Mouse (Mus musculus) lung, embryonic 15.5 days (tissue): ENCODE data around the gene Dicer1. TPM values are rescaled to one million over a fixed set of nuclear protein-coding genes. Genes with fewer than 3 reads are reported as not detected.

ENCODE experiments used
- ATAC-seq: fragments of 200-750 bp; cut with Nextera tagmentation; 2 replicates; pipeline ENCODE4 v1.8.0; 2017; ENCODE audit warnings: moderate number of reproducible peaks, borderline replicate concordance; ENCODE audit not compliant: low FRiP score, low TSS enrichment; ENCODE audit errors: extremely low read depth
- H3K27ac ChIP-seq: fragments of 300-500 bp; sonication (generic); 2 replicates; pipeline ENCODE4 v1.5.1; 2015; ENCODE audit warnings: moderate library complexity, mild to moderate bottlenecking, inconsistent platforms
- H3K27me3 ChIP-seq: fragments of 300-500 bp; sonication (generic); 2 replicates; pipeline ENCODE4 v1.6.1; 2015; ENCODE audit warnings: inconsistent platforms
- H3K36me3 ChIP-seq: fragments of 300-500 bp; sonication (generic); 2 replicates; pipeline ENCODE4 v1.6.1; 2015; ENCODE audit warnings: inconsistent platforms
- H3K4me1 ChIP-seq: fragments of 300-500 bp; sonication (generic); 2 replicates; pipeline ENCODE4 v1.6.1; 2015; ENCODE audit warnings: inconsistent platforms
- H3K4me2 ChIP-seq: fragments of 300-500 bp; sonication (generic); 2 replicates; pipeline ENCODE4 v1.6.1; 2015; ENCODE audit warnings: inconsistent platforms, mild to moderate bottlenecking, moderate library complexity
- H3K4me3 ChIP-seq: fragments of 300-500 bp; sonication (generic); 2 replicates; pipeline ENCODE4 v1.5.1; 2015; ENCODE audit warnings: mild to moderate bottlenecking, inconsistent platforms
- H3K9ac ChIP-seq: fragments of 300-500 bp; sonication (generic); 2 replicates; pipeline ENCODE4 v1.6.1; 2015; ENCODE audit warnings: inconsistent platforms
- H3K9me3 ChIP-seq: fragments of 300-500 bp; sonication (generic); 2 replicates; pipeline ENCODE4 v1.6.1; 2016; ENCODE audit warnings: inconsistent platforms
- WGBS: fragments of 180-500 bp; shearing (Covaris S2); methylation state at CpG from one replicate; pipeline ENCODE4 v1.1.7; 2015; 5-methylcytosine and 5-hydroxymethylcytosine counted together
- polyA plus RNA-seq: library from polyadenylated mRNA; unstranded; fragments of >200 nt; fragmentation: Nextera tagmentation; extraction: Ambion mirVana; gene quantifications from 2 replicates; pipeline ENCODE4 v1.2.1, GENCODE M21; 2015

The Dicer1 gene
- polyA plus RNA-seq, 1 experiment from 2014 or later: 29.2 TPM

DNA sequence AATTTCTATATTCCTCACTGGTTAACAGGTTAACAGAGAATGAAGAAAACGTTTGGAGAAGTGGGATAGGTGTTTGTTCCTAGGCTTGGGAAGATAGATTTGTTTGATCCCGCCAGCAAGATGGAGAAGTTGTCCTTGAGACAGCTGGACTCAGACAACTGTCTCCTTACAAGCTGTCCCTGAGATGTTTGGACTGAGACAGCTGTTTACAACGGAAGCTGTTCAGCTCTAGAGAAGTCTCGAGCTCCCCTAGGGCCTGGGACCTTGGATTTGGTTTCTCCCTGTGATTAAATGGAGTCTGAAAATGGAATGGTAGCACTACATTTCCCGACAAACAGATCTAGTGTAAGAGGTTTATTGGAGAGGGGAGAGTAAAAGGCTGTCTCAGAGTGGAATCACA lies 78.8 kb downstream of the Dicer1 start:
- Histone ChIP-seq H3K36me3 (no peaks in the 10 kb centered on the region), H3K4me3 (no peak overlapping the region), H3K27me3 (no peaks in the 10 kb centered on the region), H3K4me1 (peaks cover 10% of the 10 kb centered on the region), H3K9ac (no peak overlapping the region), H3K4me2 (no peak overlapping the region), H3K27ac (no peak overlapping the region), H3K9me3 (no peaks in the 10 kb centered on the region)
- 21% methylated on average over 5 of the region's 5 CpGs for WGBS
- peak; percentile 45; the same call in 1 of the 2 replicates for ATAC-seq

DNA sequence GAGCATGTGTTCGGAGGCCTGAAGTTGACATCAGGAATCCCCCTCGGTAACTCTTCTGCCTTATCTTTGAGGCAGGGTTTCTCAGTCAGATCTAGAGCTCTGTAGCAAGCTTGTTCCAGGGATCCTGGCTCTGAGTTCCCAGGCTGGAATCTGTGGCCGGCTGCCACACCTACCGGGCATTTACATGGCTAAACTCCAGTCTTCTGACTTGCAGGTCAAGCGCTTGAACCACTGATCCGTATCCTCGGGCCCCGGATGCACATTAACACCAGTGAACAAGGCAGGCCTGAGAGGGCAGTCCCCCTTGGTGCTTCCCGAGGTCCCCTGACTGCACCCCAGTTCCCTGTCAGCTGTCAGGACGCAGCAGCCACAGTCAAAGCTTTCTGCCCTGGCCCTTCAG lies 79.3 kb downstream of the Dicer1 start:
- Histone ChIP-seq H3K9me3 (no peaks in the 10 kb centered on the region), H3K4me2 (no peak overlapping the region), H3K27me3 (no peaks in the 10 kb centered on the region), H3K9ac (no peak overlapping the region), H3K4me3 (no peak overlapping the region), H3K27ac (no peak overlapping the region), H3K4me1 (peaks cover 10% of the 10 kb centered on the region), H3K36me3 (no peaks in the 10 kb centered on the region)
- ATAC-seq: no peak
- WGBS: 50% methylated on average over 10 of the region's 10 CpGs

DNA sequence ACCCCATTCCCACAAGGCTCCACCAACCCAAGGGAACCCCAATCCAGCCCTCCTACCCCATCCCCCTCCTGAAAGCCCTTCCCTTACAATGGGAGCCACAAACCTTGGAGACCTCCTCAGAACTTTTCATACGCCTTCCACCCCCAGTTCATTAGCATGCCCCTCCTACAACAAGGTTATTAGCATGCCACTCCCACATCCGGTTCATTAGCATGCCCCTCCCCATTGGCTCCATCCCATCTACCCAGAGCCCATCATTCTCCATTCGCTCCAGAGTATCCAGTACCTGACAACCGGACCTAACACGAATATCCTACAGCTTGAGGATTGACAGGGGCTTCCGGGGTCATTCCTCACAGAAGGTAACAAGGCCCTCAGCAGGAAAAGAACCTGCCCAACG lies 83.9 kb downstream of the Dicer1 start:
- H3K4me2 ChIP-seq: no peak overlapping the region
- no peaks in the 10 kb centered on the region for H3K36me3 ChIP-seq
- whole genome bisulfite sequencing: 76% methylated on average over 7 of the region's 7 CpGs
- H3K4me3 ChIP-seq: no peak overlapping the region
- no peaks in the 10 kb centered on the region for H3K9me3 ChIP-seq
- H3K9ac ChIP-seq: no peak overlapping the region
- H3K4me1 ChIP-seq: peaks cover 3% of the 10 kb centered on the region; the same call in 1 of the 2 replicates
- no peak for ATAC-seq
- no peak overlapping the region for H3K27ac ChIP-seq
- no peaks in the 10 kb centered on the region for H3K27me3 ChIP-seq

DNA sequence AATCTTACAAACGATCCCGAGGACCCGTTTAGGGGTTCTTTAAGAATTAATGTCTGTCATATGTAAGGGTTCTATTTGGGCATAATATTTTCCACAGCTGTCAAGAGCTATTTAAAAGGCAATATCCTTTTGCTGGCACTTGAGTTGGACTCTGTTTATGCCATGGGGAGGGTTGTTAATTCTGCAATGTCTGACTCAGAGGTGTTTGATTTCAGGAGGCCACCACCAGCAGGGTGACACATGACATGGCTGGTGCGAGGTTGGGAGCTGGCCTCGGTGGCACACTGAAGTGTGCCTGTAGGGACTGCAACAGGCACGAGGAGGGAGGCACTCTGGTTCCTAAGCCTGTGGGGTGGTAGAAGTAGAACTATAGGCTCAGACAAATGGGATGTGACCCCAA lies 85.8 kb downstream of the Dicer1 start:
- ATAC-seq: no peak
- H3K4me1 ChIP-seq: no peaks in the 10 kb centered on the region
- 45% methylated on average over 6 of the region's 6 CpGs for WGBS
- no peaks in the 10 kb centered on the region for H3K27me3 ChIP-seq
- H3K9ac ChIP-seq: no peak overlapping the region
- no peak overlapping the region for H3K27ac ChIP-seq
- H3K36me3 ChIP-seq: no peaks in the 10 kb centered on the region
- H3K9me3 ChIP-seq: no peaks in the 10 kb centered on the region
- H3K4me2 ChIP-seq: no peak overlapping the region
- H3K4me3 ChIP-seq: no peak overlapping the region

DNA sequence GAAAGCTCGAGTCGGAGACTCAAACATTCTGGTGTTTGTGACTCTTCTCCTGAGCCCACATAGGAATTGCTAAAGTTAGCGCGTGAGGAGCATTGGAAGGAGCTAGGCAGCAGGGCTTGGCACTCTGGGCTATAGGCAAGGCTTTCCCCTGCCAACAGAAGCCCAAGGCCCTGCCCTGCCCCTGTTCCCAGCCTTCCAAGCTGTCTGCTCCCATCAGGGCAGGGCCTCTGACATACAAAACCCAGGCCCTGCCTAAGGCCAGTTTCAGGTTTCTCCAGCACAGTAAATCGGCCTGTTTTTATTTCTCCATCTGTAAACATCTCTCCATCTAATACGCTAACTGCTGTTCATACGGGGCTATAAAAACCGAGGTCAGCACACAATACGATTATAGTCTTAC lies 86.2 kb downstream of the Dicer1 start:
- ATAC-seq: no peak
- H3K9me3 ChIP-seq: no peaks in the 10 kb centered on the region
- 77% methylated on average over 9 of the region's 9 CpGs for WGBS

DNA sequence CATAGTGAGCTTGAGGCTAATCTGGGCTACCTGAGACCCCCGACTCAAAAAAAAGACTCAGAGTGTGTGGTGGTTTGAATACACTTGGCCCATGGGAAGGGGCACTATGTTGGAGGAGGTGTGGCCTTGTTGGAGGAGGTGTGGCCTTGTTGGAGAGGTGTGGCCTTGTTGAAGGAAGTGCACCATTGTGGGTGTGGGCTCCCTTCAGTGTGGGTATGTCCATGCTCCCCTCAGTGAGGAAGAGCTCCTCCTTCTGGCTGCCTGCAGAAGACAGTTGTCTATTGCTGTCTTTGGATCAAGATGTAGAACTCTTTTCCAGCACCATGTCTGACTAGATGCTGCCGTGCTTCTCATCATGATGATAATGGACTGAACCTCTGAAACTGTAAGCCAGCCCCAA lies 95.6 kb downstream of the Dicer1 start:
- no peaks in the 10 kb centered on the region for H3K36me3 ChIP-seq
- no peaks in the 10 kb centered on the region; the same call in 1 of the 2 replicates for H3K27me3 ChIP-seq
- no peak overlapping the region for H3K4me2 ChIP-seq
- 91% methylated on average over 2 of the region's 2 CpGs for WGBS
- no peak overlapping the region for H3K9ac ChIP-seq
- no peaks in the 10 kb centered on the region for H3K9me3 ChIP-seq
- ATAC-seq: no peak
- no peak overlapping the region for H3K4me3 ChIP-seq
- H3K4me1 ChIP-seq: no peaks in the 10 kb centered on the region
- H3K27ac ChIP-seq: no peak overlapping the region

More for the DNA sequence above, 86.2 kb downstream of the Dicer1 start:
- Histone ChIP-seq H3K9ac (no peak overlapping the region), H3K4me3 (no peak overlapping the region), H3K36me3 (no peaks in the 10 kb centered on the region), H3K4me2 (no peak overlapping the region), H3K27me3 (no peaks in the 10 kb centered on the region), H3K27ac (no peak overlapping the region), H3K4me1 (no peaks in the 10 kb centered on the region)

DNA sequence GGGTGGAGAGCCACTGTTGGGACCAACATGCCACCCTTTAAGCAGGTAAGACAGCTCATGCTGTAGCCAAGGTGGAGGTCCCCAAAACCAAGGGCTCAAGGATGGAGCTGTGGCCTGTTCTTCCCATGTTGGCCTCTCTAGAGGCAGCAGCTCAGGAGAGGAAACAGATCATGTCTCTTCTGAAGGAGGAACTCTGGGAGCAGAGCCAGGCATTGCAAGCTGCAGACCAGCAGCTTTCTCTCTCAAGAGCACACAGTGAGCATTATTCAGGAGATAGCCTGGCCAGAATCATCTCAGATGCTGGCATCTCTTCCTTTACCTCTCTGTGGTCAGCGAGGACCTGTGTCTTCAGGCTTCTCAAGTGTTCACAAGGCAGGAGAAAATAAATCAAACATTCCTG lies 96.7 kb downstream of the Dicer1 start:
- Histone ChIP-seq H3K9ac (no peak overlapping the region), H3K4me3 (no peak overlapping the region), H3K9me3 (no peaks in the 10 kb centered on the region), H3K27ac (no peak overlapping the region), H3K36me3 (no peaks in the 10 kb centered on the region), H3K27me3 (no peaks in the 10 kb centered on the region; the same call in 1 of the 2 replicates), H3K4me2 (no peak overlapping the region), H3K4me1 (no peaks in the 10 kb centered on the region)
- 79% methylated on average over 1 of the region's 1 CpGs for WGBS
- no peak for ATAC-seq

DNA sequence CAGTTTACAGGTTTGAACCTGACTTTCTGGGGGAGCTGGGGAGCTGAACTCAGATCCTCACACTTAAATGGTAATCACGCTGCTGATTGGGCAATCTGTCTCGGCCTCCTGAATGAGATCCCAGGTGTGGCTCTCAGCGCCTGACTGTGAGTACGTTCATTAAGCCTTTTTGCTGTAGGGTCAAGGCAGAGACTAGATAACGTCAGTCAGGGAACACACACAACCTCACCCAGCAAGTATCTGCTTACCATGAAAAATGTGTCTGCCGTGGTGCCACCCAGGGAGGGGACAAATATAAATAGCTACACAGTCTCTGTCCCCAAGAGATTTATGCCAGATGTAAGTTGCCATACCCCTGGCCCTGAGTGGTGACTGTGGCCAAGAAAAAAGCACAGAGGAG lies 99.7 kb downstream of the Dicer1 start:
- no peaks in the 10 kb centered on the region; the same call in 1 of the 2 replicates for H3K27me3 ChIP-seq
- no peaks in the 10 kb centered on the region for H3K4me1 ChIP-seq
- no peak overlapping the region for H3K4me3 ChIP-seq
- no peaks in the 10 kb centered on the region for H3K9me3 ChIP-seq
- no peak overlapping the region for H3K4me2 ChIP-seq
- 43% methylated on average over 6 of the region's 6 CpGs for WGBS
- no peak overlapping the region for H3K9ac ChIP-seq
- H3K27ac ChIP-seq: no peak overlapping the region
- H3K36me3 ChIP-seq: no peaks in the 10 kb centered on the region
- no peak for ATAC-seq

DNA sequence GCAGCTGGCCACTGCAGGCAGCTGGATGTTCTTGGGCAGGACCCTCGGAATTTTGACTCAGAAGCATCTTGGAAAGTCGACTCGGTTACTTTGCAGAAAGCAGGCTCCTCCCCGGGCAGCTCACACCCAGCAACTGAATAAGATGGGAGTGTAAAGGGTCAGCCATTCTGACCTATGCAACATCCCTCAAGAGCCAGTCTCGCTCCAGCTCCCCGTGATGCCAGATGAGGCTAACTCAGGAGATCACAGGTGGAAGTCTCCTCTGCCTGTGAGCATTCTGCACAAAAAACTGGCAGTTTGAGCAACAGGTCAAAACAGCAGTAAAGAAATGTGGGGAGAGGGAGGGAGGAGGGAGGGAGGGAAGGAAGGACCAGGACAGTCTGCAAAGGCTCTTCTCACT lies 100.5 kb downstream of the Dicer1 start:
- no peak overlapping the region for H3K27ac ChIP-seq
- no peak overlapping the region for H3K4me3 ChIP-seq
- H3K9me3 ChIP-seq: no peaks in the 10 kb centered on the region
- no peaks in the 10 kb centered on the region for H3K4me1 ChIP-seq
- no peak overlapping the region for H3K9ac ChIP-seq
- H3K27me3 ChIP-seq: no peaks in the 10 kb centered on the region; the same call in 1 of the 2 replicates
- ATAC-seq: no peak
- H3K36me3 ChIP-seq: no peaks in the 10 kb centered on the region
- WGBS: 43% methylated on average over 6 of the region's 6 CpGs
- H3K4me2 ChIP-seq: no peak overlapping the region

DNA sequence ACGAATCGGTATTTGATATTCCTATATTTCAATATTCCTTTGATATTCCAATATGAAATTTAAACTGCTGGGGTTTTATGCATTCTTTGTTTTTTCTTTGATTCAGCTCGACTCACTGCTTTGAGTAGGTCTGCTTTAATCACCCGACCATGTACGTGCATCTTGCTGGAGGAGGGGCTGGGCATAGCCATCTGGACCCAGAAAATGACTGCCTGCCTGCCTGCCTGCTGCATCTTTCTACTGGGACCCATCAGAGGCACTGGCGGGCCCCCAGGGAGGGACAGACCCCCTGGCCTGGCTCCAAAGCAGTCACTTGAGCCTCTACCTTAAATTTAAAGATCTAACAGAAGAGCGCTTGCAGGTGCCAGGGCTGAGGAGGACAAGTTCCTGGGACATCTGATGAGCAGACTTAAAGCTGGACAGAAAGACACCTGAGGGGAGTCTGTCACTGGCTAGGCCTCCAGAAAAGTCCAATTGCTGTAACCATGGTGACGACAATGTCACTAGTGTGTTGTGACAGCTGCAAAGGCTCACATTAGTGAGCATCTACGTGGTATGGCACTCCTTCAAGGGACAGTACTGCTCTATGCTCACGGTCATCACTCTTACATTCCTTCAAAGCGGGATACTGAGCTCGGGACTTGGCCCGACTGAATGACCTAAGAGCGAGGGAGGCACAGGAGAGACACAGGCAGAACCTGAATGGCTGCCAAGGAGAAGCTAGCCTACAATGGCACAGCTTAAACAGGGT lies 101.1 kb downstream of the Dicer1 start:
- Histone ChIP-seq H3K4me2 (no peak overlapping the region), H3K4me3 (no peak overlapping the region), H3K9me3 (no peaks in the 10 kb centered on the region), H3K9ac (no peak overlapping the region), H3K27me3 (no peaks in the 10 kb centered on the region; the same call in 1 of the 2 replicates), H3K4me1 (no peaks in the 10 kb centered on the region), H3K27ac (no peak overlapping the region), H3K36me3 (no peaks in the 10 kb centered on the region)
- ATAC-seq: no peak
- WGBS: 51% methylated on average over 14 of the region's 14 CpGs

DNA sequence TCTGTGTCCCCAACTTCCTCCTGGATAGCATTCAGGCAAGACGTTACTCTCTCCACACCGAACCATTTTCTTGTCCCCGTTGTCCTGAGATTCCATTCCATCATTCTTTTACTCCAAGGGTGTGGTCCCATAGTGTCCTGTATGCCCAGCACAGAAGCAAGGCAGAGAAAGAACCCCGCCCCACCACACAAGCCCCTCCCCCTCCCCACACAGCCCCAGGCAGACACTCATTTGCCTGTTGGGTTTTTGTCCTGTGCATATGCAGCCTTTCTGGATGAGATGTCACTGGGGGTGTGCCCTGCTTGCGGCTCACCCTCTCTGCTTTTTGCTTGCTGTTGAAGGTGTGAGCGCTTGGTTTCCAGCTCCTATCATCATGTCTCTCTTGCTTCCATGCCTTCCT lies 103.4 kb downstream of the Dicer1 start:
- no peaks in the 10 kb centered on the region for H3K4me1 ChIP-seq
- no peaks in the 10 kb centered on the region; the same call in 1 of the 2 replicates for H3K27me3 ChIP-seq
- no peaks in the 10 kb centered on the region for H3K9me3 ChIP-seq
- H3K4me2 ChIP-seq: no peak overlapping the region
- 82% methylated on average over 6 of the region's 6 CpGs for WGBS
- ATAC-seq: no peak
- H3K9ac ChIP-seq: no peak overlapping the region
- H3K27ac ChIP-seq: no peak overlapping the region
- H3K4me3 ChIP-seq: no peak overlapping the region
- no peaks in the 10 kb centered on the region for H3K36me3 ChIP-seq

DNA sequence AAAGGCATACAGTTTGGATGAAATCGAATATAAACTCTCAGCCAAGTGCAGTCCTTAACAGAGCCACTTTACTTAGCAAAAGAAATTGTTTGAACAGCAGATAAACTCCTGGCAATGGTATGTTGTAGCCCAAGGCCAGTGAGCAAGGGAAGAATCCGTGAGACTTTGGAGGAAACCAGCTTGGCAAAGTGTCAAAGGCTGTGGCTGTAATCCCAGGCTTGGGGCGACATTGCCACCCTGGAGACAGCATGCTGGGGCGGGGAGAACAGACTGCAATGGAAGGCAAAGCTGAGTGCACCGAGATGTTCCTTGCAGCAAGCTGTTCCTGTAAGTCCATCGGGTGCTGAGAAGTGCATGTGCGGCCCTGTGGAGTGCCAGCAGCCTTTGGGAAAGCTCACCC lies 109.4 kb downstream of the Dicer1 start:
- H3K27me3 ChIP-seq: peaks cover 10% of the 10 kb centered on the region; the same call in 1 of the 2 replicates
- H3K9me3 ChIP-seq: no peaks in the 10 kb centered on the region
- no peak overlapping the region for H3K4me3 ChIP-seq
- H3K4me2 ChIP-seq: no peak overlapping the region
- peaks cover 20% of the 10 kb centered on the region for H3K4me1 ChIP-seq
- no peak overlapping the region for H3K9ac ChIP-seq
- H3K36me3 ChIP-seq: no peaks in the 10 kb centered on the region
- 29% methylated on average over 7 of the region's 7 CpGs for WGBS
- H3K27ac ChIP-seq: peak overlapping the region; percentile 70
- ATAC-seq: peak; percentile 60; the same call in 1 of the 2 replicates
